Mouse (Mus musculus): ENCODE measurements around the gene Ccdc142.

The Ccdc142 gene

GRCm38 (mm10) chr6:83084477-83084876, 16.9 kb upstream of the Ccdc142 start:
- no peak for DNase-seq (ENCODE audit: low read depth, low spot score)

GRCm38 (mm10) chr6:83086121-83087035, 15.0 kb upstream of the Ccdc142 start, which contains the start of gene Lbx2:
Gene Lbx2 (plus strand): TSS chr6:83086367.
- DNase-seq (ENCODE audit: low read depth, low spot score), result no peak

GRCm38 (mm10) chr6:83087205-83087925, 14.0 kb upstream of the Ccdc142 start:
- DNase-seq (ENCODE audit: low read depth, low spot score), result no peak

GRCm38 (mm10) chr6:83087926-83088260, 13.5 kb upstream of the Ccdc142 start:
- DNase-seq (ENCODE audit: low read depth, low spot score), result no peak

GRCm38 (mm10) chr6:83092416-83093127, 8.8 kb upstream of the Ccdc142 start:
- DNase-seq (ENCODE audit: low read depth, low spot score), result no peak

GRCm38 (mm10) chr6:83095968-83096367, 5.4 kb upstream of the Ccdc142 start:
- DNase-seq (ENCODE audit: low read depth, low spot score), result no peak

- no peak for DNase-seq (ENCODE audit: low read depth, low spot score)
Measured at GRCm38 (mm10) chr6:83098411-83098810, 3.0 kb upstream of the Ccdc142 start.

- peak; percentile 74 for DNase-seq (ENCODE audit: low read depth, low spot score)
Measured at GRCm38 (mm10) chr6:83101688-83102556, 521 bp downstream of the Ccdc142 start.

- no peak for DNase-seq (ENCODE audit: low read depth, low spot score)
Measured at GRCm38 (mm10) chr6:83103130-83103650, 1.8 kb downstream of the Ccdc142 start.

GRCm38 (mm10) chr6:83104158-83104557, 2.8 kb downstream of the Ccdc142 start:
- DNase-seq (ENCODE audit: low read depth, low spot score), result peak; percentile 74

GRCm38 (mm10) chr6:83107566-83108400, 6.4 kb downstream of the Ccdc142 start:
- DNase-seq (ENCODE audit: low read depth, low spot score), result peak; percentile 83

- DNase-seq (ENCODE audit: low read depth, low spot score), result peak; percentile 90
Measured at GRCm38 (mm10) chr6:83108762-83109668, 7.6 kb downstream of the Ccdc142 start, which contains the start of gene Mrpl53. Gene Mrpl53 (plus strand): TSS chr6:83109040.

GRCm38 (mm10) chr6:83111510-83112136, 10.2 kb downstream of the Ccdc142 start:
- no peak for DNase-seq (ENCODE audit: low read depth, low spot score)

- DNase-seq (ENCODE audit: low read depth, low spot score), result peak; percentile 95
Measured at GRCm38 (mm10) chr6:83115011-83115671, 13.7 kb downstream of the Ccdc142 start, which contains the start of gene Mogs. Gene Mogs (plus strand): TSS chr6:83115496.

GRCm38 (mm10) chr6:83115682-83116372, 14.4 kb downstream of the Ccdc142 start:
- DNase-seq (ENCODE audit: low read depth, low spot score), result no peak

GRCm38 (mm10) chr6:83116373-83117164, 15.2 kb downstream of the Ccdc142 start:
- no peak for DNase-seq (ENCODE audit: low read depth, low spot score)

GRCm38 (mm10) chr6:83117165-83117438, 15.7 kb downstream of the Ccdc142 start:
- DNase-seq (ENCODE audit: low read depth, low spot score), result no peak

Measured in brain, adult 2 months (tissue).